Mouse (Mus musculus) ovary, adult 18-20 months (tissue): ENCODE measurements around the gene Tuba4a.
A peak's percentile ranks its signal among the peaks of the same experiment; 100 is the strongest.

Experiments
- DNase-seq: peaks from one replicate; pipeline ENCODE4 v3.0.0; 2022; ENCODE audit warnings: low spot score, mixed read lengths

Tuba4a gene

DNA sequence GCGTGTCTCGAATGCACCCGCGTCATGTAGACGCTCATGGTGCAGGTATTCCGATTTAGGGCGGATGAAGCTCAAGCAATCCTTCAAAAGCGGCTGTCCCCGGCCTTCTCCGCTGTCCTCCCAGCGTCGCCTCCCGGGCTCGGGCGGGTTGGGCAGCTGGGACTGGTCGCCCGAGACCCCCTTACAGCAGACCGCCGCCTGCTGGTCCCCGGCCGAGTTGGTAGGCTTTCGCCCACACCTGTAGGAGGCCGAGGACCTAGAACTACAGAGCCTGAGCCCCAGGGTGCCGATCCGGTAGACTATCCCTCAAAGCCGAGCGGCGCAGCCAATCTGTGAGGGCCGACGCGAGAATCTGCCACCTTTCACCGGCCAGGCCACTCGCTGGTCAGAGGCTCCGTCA is at the start of gene Tuba4a:
Gene Tuba4a (minus strand): TSS at position 335 of the 400 bp plus-strand sequence.
- no peak for DNase-seq

DNA sequence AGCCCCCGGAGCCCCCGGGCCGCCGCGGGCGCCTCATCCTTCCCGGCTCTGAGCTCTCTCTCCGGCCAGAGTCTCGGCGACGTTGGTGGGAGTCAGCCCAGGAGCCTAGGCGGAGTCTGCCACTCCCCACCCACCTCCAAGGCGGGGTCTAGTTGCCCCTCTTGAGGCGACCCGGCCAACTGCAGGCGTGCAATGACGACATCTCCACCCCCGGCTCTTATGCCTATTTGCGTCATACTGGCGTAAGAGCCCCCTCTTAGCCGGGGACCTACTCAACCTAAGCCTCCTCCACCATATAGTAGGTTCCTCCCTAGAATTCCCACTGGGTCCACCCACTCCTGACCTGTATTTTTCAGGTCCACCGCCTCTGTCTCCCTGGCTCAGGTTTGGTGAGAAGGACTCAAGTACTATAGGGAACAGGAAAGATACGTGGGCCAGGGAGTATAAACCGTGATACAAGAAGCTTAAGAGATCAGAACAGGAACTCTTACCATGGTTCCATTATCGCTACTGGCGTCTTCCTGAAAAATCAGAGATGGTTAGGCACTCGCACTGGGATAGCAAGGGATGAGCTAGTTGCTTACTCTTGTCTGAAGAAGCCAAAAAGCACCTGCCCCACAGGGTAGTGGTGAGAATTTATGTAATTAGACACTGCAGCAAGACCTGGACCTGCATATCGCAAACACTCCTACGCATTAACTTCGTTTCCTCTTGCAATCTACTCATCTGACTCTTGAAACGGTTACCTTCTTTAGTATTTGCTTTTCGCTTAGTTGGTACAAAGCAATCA is 44.6 kb upstream of the Tuba4a start, which contains the start of gene Ptprn:
Gene Ptprn (minus strand): TSS at position 412 of the 790 bp plus-strand sequence.
- DNase-seq, result no peak

DNA sequence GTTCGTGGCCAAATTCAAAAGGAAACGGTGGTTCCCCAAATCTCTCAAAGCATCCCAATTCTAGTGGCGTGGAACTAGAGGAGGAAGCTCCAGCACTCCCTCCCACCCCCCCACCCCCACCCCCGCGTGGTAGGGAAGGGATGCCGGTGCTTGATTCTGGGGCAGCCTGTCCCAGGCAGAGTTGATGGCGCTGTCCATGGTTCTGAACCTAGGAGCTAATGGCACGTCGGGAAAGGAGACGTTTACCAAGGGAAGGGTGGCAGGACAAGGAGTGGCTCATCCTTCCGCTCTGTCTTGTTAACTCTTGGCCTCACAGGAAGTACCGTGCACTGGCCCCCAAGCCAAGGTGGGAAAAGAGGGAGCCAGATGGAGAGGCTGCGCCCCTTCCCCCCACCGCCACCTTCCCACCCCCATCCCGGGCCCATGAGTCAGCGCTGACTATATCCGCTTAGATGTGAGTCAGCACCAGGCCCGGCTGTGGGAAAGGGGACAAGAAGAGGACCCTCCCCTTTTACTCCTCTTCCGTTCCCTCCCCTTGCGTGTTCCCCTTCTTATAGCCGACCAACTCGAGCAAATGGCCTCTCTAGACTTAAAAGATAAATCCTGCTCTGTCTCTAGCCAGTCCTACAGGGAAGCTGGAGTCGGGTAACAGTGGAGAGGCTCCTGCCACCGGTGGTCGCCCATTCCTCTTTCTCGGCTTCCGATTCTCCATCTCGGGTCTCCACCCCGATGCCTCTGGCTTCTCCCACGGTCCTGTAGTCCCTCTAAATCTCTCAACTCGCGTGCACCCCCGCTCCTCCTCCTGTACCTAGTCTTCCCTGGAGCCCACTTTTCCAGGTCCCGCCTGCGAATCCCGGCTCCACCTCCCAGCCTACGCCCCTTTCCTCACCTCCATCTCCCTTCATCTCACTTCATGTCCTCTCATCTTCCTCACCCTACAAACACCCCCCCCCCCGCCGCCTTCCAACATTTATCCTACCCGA is 43.6 kb upstream of the Tuba4a start:
- no peak for DNase-seq

- DNase-seq, result no peak
These were observed 41.6 kb upstream of the Tuba4a start for GRCm38 (mm10) chr1:75261278-75261677.

GRCm38 (mm10) chr1:75255516-75256046 is 35.9 kb upstream of the Tuba4a start:
- DNase-seq, result no peak

- no peak for DNase-seq
These were observed 35.0 kb upstream of the Tuba4a start for GRCm38 (mm10) chr1:75254625-75255013.

GRCm38 (mm10) chr1:75253849-75254624 is 34.4 kb upstream of the Tuba4a start:
- DNase-seq, result no peak

GRCm38 (mm10) chr1:75253029-75253428 is 33.4 kb upstream of the Tuba4a start:
- DNase-seq, result no peak

DNA sequence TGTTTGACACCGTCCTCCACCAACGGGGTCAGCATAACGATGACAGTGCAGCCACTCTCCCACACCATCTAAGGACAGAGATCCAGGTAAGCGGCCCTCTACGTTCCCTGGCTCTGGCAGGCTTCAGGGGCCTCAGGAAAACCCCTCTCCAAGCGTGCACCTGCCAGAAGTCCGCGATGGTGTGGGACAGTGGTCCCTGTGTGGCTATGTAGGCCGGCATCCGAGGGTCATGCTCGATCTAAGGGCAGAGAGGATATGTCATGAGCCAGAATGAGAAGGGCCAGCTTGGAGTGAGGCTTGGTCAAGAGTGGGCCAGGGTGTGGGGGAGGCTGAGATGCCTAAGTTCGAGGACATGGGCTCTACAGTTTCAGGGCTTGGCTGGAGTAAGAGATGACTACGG is 32.6 kb upstream of the Tuba4a start:
- no peak for DNase-seq

- DNase-seq, result peak; percentile 41
These were observed 31.7 kb upstream of the Tuba4a start for GRCm38 (mm10) chr1:75251112-75251970.

- DNase-seq, result no peak
These were observed 30.8 kb upstream of the Tuba4a start for GRCm38 (mm10) chr1:75250498-75250897.

GRCm38 (mm10) chr1:75248041-75248772 is 28.5 kb upstream of the Tuba4a start:
- DNase-seq, result no peak

DNA sequence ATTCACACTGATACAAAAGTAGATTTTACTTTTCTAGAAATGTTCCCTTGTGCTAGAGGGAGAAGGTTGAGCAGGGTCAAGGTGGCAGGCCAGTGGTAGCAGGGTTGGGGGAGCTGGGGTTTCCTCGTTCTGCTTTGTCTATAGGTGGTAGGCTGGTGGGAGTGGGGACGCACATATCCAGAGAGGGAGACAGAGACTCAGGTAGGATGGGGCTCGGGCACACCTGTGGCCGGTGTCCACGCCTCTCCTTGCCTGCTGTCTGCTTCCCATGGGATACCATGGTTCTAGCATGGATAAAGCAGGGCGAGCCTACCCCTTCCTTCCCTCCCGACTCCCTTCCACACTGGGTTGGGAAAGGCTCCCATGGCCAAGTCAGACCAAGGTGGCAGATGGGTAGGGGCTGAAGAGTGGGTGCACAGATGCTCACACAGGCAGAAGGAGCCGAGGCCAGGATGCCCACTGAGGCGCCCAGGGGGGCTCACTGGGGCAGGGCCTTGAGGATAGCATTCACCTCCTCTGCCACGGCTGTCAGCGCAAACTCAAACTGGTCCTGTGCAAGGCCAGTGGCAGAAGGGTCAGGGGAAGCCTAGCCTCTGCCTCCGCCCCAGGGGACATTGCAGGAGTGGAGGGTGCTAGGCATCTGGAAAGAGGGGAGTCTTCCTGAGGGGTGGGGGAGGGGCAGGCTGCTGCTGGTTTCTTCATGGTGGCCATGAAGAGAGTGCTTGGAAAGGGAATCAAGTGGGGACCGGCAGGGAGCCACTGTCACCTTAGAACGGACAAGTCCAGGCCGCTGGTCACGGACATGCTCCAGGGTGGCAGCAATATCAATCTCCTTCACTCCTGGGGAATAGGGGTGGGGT is 27.6 kb upstream of the Tuba4a start:
- DNase-seq, result no peak

DNA sequence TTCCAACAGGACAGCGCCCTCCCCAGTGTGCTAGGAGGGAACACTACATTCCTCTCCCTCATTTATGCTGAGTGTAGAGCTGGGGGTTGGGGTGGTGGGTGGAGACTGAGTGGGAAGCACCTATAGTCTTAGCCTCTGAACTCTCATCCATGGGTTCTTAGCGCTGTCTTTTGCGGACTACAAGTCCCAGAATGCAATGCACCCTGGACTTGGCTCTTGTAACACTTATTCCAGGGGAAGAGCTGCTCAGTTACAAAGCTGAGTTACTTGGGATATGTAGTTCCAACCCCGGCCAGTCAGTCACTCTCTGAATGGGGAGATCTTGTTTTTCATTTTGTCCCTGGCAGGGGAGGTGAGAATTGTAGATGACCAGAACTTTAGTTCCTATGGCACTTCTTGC is 25.2 kb upstream of the Tuba4a start:
- no peak for DNase-seq

DNA sequence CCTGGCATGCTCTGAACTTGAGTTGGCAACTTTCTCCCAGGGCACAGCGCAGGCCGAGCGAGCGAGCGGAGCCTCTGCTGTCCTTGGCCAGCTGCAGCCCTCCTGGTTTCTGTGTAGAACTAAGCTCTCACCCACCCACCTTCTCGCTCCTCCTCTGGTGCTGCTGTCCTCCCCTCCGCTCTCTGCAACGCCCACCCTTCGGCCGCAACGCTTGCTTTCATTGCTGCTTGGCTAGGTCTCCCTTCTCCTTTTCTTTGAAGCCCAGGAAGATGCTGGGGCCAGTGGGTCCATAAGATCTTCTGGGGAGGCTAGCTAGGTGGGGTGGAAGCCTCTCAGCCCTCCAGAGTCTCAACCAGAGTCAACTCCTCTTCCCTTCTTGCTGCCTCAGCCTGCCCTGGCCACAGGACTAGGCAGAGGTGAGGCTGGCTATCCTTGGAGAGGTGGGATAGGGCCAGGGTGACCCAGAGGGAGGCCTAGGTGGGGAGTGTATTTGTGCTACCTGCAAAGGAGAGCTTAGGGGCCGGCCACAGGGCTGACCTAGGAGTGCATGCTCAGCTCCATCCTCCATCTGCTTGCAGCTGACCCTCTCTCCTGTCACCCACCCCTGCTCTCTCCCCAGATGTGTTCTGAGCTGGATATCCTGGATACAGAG is 24.6 kb upstream of the Tuba4a start:
- no peak for DNase-seq

DNA sequence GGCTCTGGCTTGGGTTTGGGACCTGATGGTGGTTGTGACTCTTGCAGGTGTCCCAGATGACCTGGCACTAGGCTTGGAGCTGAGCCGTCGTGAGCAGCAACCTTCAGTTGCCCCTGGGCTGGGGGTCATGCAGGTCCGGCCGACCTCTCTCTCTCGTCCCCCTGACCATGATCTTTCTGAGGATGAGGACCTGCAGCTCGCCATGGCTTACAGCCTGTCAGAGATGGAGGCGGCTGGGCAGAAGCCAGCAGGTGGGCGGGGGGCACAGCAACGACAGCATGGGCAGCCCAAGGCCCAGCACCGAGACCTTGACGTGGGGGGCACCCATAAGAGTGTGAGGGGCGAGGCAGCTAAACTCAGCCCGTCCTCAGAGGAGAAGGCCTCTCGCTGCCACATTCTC is 23.7 kb upstream of the Tuba4a start:
- no peak for DNase-seq

GRCm38 (mm10) chr1:75239591-75239990 is 19.9 kb upstream of the Tuba4a start:
- DNase-seq, result no peak
